Mouse (Mus musculus) monocyte, adult 5-6 weeks (primary cell): ENCODE data around the gene Zmynd8. TPM values are rescaled to one million over a fixed set of nuclear protein-coding genes. Genes with fewer than 3 reads are reported as not detected.

Experiments used
- ATAC-seq: fragments of 153-309, 156-312 bp; replicated peaks from 2 replicates; pipeline ENCODE4 v1.8.0; 2017; ENCODE audit warnings: mild to moderate bottlenecking; ENCODE audit not compliant: low TSS enrichment, insufficient number of reproducible peaks, severe bottlenecking, poor library complexity, low FRiP score
- total RNA-seq: library from RNA; stranded (forward); fragments of 200-1000, 200-491, 200-594 nt; gene quantifications from 3 replicates; pipeline ENCODE4 v1.2.3, GENCODE M21; 2017

The Zmynd8 gene
- total RNA-seq, 1 experiment from 2014 or later, result 44.4 TPM

DNA sequence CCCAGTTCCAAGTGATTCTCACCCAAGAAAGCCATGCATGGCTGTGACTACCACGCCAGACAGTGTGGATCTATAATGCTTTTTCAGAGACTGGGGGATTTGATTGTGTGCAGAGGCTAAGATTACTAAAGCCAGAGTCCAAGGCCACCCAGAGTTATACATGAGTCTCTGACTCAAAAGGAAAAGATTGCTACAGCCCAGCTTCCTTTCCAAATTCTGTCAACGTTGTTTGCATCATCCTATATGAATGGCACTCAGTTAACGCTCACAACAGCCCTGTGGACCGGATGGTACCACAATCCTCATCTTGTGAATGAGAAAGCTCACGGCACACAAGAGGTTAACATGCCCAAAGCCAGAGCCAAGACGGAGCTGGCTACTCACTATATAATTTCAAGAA lies 48.0 kb downstream of the Zmynd8 start:
- ATAC-seq, result no peak

- no peak for ATAC-seq
Measured at GRCm38 (mm10) chr2:165849129-165849528, 49.7 kb downstream of the Zmynd8 start.

DNA sequence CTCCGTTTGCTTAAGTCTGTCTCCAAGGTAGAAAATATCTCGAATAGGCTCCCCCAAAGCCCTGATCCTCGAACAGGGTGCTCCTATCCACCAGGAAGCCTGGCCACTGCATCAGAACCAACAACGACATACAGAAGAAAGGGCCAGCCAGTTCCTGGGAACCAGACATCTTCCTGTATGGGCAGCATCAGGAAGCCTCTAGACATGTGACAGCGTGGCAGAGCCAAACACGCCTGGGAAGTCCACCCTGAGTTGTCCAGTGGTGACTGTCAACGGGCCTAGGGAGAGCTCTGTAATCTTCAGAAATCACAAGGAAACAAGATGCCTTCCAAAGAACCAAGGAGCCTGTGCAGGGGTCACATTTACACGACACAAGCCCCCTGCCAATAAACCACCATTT lies 52.0 kb downstream of the Zmynd8 start:
- ATAC-seq, result no peak

- no peak for ATAC-seq
Measured at GRCm38 (mm10) chr2:165845490-165845889, 53.3 kb downstream of the Zmynd8 start.

- ATAC-seq, result no peak
Measured at GRCm38 (mm10) chr2:165843350-165843749, 55.5 kb downstream of the Zmynd8 start.

DNA sequence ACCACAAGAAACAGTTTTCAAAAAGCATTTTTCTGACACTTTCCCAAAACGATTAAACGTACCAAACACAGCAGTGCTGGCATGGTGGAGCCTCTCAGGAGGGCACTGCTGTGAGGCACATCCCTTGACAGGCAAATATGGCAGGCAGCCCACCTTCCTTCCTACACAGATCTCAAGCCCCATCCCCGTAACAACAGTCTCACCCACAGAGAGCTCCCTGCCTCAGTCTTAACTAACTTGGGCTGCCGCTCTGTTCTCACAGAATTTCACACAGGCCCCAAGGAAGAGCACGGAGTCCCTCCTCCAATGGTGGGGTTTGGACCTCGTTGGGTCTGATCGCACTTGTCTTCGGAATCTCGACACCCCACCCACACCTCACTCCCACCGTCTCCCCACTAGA lies 56.6 kb downstream of the Zmynd8 start:
- ATAC-seq, result no peak

DNA sequence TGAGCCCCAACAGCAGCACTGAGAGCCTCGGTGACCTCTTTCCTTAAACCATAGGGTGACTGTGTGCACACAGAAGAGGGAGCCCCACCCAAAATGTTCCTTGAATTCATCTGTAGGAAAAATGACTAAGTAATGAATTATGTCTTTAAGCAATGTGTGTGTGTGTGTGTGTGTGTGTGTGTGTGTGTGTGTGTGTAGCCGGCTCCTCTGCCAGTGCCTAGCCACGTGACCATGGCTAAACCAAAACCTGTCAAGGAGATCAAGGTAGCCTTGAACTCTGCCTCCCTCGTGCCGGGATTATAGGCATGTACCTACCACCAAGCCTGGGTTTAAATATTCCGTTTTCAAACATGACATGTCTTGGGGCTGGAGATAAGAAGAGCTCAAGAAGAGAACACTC lies 57.0 kb downstream of the Zmynd8 start:
- no peak for ATAC-seq

GRCm38 (mm10) chr2:165840852-165841251 lies 58.0 kb downstream of the Zmynd8 start:
- ATAC-seq, result no peak

DNA sequence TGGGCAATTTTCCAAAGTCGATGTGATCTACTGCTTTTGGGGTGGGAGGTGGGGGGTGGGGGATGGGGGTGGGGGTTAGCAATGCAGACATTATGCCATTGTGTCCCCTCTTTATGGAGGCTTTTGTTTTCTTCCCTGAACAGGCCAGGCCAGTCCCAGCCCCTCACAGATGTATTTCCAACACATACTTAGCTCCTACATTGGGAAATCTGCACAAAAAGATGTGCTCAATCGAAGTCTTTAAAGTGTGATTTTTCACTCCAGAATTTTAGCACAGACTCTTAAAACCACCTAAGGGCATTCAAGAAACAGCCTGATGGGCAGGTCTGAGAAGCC lies 59.5 kb downstream of the Zmynd8 start:
- ATAC-seq, result no peak

DNA sequence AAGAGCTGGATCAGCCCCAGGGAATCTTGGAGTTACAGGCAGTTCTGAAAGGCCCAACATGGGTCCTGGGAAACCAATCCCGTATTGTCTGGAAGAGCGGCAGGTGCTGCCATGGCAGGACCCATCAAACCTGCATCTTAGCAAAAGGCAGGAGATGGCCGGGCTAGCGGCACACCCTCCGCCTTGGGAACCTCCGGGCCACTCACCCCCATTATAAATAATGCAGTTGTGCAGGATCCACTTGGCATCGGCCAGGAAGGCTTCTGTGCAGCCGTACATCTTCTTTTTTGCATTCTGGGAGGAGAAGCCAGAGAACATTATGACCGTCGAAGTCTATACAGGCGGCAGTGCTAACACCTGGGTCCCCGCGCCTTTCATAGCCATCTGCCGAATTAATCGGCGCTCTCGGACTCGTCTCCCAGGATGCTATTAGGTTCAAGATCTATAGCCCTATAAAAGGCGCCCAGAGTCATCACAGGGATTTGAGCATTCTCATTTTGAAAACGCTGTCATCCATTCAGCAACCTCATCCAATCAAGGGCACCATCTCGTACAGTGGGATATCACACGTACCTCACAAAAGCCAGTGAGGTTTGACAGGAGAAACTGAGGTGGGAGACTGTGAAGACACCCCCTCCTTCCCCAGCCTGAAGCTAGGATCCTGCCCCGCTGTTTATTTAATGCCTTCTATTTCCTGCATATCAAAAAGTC lies 60.1 kb downstream of the Zmynd8 start:
- ATAC-seq, result no peak

- no peak for ATAC-seq
Measured at GRCm38 (mm10) chr2:165834601-165835000, 64.2 kb downstream of the Zmynd8 start.

- ATAC-seq, result no peak
Measured at GRCm38 (mm10) chr2:165833468-165833867, 65.3 kb downstream of the Zmynd8 start.

DNA sequence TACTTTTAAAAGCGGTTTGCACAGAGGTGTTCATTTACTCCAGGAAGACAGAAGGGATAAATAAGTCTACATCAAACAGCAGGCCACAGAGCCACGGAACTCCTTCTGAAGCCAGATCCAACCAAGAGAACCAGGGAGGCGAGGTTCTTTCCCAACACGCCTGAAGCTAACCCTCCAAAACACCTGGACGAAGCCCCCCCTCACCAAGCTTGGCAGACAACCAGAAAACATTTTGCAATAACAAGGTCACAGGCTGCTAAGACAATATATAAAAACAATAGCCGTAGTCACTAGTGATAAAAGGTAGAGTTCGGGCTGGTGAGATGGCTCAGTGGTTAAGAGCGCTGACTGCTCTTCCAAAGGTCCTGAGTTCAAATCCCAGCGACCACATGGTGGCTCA lies 66.1 kb downstream of the Zmynd8 start:
- no peak for ATAC-seq

DNA sequence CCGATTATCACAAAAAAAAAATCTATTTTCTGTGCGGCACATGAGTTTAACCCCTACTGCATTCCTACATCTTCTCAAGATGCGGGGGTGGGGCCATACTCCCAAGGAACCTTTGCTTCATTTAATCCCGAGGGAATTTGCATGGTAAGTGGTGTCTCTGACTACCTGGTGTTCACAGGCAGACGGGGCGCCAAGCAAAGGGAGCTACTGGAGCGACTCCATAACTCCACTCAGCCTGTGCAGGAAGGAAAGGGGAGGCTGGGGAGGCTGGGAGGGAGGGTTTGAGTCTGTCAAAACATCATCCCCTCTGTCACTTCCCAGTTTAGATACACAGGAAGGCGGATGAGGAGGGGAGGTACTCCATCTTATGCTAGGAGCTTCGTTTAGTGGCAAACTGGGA lies 66.5 kb downstream of the Zmynd8 start:
- no peak for ATAC-seq

DNA sequence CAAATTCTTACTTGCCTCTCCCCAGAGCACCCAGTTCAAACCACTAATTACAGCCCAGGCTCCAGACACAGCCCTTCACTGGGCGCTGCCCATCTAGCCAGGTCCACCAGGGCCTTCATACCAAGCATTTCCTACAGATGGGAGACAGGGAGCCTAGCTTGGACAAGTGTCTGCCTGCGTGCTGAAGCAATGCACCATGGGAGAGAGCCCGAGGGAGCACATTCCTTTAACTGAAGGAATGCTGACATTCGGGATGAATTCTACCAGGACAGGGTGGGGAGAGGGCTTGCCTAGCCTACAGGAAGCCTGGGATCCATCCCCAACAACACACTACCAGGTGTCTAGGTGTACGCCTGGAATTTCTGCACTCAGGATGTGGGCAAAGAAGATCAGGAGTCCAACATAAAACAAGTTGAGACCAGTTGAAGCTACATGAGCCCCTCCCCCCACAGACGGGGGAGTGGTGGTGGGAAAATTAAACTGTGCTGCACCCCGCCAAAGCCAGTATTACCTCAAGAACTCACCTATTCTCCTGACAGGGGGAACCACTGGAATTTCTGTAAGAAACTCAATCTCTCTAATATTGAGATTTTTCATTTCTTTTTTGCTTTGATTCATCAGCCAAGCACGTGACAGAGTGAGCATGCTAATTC lies 67.1 kb downstream of the Zmynd8 start:
- no peak for ATAC-seq

DNA sequence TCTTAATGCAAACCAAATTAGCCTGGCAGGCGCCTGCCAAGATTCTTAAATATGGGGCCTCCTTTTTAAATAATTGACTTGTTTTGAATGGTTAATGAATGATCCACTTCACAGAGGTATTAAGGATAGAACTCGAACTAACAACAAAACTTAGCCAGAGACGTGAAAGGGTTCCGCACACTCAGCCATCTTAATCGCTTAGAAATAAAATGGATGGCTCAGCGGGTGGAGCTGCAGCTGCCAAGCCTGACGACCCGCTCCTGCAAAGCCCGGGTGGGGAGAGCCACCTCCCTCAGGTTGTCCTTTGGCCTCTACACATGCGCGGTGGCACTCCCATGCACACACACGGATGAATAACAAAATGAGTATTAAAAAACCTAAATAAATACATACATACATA lies 70.0 kb downstream of the Zmynd8 start:
- no peak for ATAC-seq

GRCm38 (mm10) chr2:165825964-165826712 lies 72.7 kb downstream of the Zmynd8 start:
- ATAC-seq, result no peak

DNA sequence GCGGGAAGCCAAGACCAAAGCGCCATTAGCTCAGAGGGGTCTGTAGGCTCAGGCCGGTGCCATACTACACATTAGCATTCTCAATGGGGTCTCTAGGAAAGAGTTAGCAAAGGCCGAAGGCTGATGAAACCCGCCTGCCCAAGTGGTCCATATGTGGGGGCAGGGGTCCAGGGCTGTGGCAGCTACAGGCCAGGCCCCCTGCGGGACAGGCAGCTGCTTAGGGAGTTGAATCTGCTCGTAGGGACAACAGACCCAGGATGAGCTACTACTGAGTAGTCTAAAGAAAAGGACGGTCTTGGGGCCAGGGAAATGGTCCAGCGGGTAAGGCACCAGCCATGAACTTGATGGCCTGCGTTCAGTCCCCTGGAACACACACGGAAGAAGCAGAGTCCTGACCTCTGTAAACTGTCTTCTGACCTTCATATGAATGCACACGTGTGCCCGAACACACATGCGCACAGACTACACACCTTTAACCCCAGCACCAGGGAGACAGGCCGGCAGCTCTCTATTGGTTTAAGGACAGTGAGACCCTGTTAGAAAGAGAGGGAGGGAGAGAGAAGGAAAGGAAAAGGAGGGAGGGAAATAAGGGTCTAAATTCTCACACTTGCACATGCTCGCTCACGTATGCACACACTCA lies 73.4 kb downstream of the Zmynd8 start:
- no peak for ATAC-seq

GRCm38 (mm10) chr2:165824826-165825225 lies 74.0 kb downstream of the Zmynd8 start:
- ATAC-seq, result no peak

DNA sequence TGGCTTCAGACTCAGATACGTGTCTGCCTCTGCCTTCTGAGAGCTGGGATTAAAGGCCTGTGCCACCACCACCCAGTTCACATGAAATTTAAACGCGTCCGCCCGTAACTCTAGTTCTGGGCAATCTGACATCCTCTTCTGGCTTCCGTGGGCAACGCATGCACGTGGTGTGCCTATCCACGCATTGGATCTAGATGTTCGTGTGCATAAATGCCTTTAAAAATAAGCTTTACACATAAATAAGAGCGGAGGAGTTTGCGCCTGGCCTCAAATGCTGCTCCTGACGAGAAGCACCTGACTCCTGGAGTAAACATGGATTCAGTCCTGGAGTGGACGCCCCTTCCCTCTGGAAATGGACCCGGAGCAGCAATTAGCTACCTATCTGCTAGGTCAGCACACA lies 76.3 kb downstream of the Zmynd8 start:
- no peak for ATAC-seq
